Mouse (Mus musculus) c-Kit-positive CD71-positive TER-119-negative erythroid progenitor cells, embryonic 14.5 days (primary cell): Measurements from ENCODE around the gene Gm5771.
"Not testable (repeated sequence)": the region's sequence is repeated elsewhere in the genome, so short reads cannot be mapped to it uniquely, and the experiment has no call there.

Experiments used
- DNase-seq: peaks from one replicate; pipeline ENCODE4 v3.0.0-alpha.2; 2013; ENCODE audit warnings: low read depth

Gm5771 gene

GRCm38 (mm10) chr6:41392056-41392455 is at the start of gene Gm5771:
Gene Gm5771, plus strand, starts transcription at chr6:41392356.
- DNase-seq = not testable (repeated sequence)

DNA sequence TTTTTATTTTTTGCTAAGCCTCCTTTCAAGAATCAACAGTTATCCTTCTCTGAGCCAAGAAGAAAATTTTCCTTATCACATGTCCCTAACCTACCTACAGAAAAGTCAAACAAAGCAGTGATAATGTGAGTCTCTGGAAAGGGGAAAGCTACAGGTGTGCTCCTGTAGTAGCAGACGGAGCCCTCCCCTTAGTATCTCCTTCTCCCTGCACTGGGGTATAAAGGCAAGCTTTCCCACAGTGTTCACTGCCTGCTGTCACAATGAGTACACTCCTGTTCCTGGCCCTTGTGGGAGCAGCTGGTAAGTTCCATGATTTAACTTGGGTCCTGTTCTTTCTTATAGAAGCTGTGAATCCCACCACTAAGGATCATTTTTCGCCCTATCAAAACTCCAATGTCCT is 38.2 kb upstream of the Gm5771 start, which contains the start of gene Try10:
TSS of gene Try10 (plus strand) at position 174 of the 400 bp plus-strand sequence.
- no peak for DNase-seq

DNA sequence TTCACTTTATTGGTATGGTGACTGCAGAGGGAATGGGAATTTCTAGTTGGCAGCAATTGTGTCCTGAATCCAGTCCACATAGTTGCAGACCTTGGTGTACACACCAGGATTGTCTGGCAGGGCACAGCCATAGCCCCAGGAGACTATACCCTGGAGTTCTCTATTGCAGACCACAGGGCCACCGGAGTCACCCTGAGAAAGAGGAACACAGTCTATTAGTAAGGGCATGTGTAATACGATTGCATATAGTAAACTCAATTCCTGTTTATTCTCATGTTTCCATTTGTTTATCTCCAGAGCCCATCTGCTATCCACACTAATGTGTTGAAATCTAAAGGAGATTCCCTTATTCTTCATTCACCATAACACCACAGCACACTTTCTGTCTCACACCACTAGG is 18.4 kb upstream of the Gm5771 start:
- not testable (repeated sequence) for DNase-seq

DNA sequence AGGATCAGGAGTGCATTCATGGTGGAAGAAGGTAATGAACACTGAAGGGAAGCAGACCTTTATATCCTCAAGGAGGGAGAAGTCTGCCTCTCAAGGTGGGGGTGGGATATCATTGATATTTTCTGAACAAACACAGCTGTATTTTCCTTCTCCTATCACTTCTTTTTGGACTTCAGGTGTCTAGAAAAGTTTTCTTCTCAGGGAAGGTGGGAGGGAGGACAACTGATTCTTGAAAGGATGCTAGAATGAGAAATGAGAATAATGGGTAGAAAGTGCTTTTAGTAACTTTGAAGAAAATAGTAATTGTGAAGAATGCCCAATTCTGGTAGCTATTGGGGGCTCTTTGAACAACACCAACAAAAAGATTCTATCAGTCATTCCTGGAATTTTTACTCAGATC is 14.6 kb upstream of the Gm5771 start, which contains the start of gene Prss3:
TSS of gene Prss3 (minus strand) at position 101 of the 400 bp plus-strand sequence.
- not testable (repeated sequence) for DNase-seq

DNA sequence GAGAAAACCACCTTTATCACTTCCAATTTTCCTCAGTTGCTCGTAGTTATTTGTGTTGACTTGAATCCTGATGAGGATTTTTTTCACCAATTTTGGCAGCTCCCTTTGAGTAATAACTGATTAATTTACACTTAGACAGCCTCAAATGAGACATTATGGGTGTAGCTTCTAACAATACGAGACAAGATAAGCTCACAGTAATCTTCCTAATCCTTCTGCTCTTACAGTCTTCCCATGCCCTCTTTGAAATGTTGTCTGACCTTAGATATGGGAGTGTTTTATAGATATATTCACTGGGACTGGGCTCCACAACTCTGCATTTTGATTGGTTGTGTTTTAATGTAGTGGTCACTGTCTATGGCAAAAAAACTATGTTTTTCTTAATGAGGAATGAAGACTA is 5.4 kb upstream of the Gm5771 start:
- DNase-seq = no peak

- DNase-seq = not testable (repeated sequence)
Observed at GRCm38 (mm10) chr6:41391640-41392039, 516 bp upstream of the Gm5771 start.

- DNase-seq = not testable (repeated sequence)
Observed at GRCm38 (mm10) chr6:41442261-41442660, 50.1 kb downstream of the Gm5771 start.

- not testable (repeated sequence) for DNase-seq
Observed at GRCm38 (mm10) chr6:41446045-41446444, 53.9 kb downstream of the Gm5771 start, which contains the start of gene Gm10334. Gene Gm10334, minus strand, starts transcription at chr6:41446145.
